Mouse (Mus musculus) frontal cortex, postnatal 10 days (tissue): ENCODE data around the gene Sh3gl1.

Experiments used
- DNase-seq, 2 experiments: peaks; one replicate each; pipeline ENCODE4 v3.0.0; 2022; ENCODE audit warnings: low spot score in 2 of 2, mixed read lengths in 1 of 2

The Sh3gl1 gene

GRCm38 (mm10) chr17:56021161-56021910 lies 15.1 kb downstream of the Sh3gl1 start:
- DNase-seq: no peak

DNA sequence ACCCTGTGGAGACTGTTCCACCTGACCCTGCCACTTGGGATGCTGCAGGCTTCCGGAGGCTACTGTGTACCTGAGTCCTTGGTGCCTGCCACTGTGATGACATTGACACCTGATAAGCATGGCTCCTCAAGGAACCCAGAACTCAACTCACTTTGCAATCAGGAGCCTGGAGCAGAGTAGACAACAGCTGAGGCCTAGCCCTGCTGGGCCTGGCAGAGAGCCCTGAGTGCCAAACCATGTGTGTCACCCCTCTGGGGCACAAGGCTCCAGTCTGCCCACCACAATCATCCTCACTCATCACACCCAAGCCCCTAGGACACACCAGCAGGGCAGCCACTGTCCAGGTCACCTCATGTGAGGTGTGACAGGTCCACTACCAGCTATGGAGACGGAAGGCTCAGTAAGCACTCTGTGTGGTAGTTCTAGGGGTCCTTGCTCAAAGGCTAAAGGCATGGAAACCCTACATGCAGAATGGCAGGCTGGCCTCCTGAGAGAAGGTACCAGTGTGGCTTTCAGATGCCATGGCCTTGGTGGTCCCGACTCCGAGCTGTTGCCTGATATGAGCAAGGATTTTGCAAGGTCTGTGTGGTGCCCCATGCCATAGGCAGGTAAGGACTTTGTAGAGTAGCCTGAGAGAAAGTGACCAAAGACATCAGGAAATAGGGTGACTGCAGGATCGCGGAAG lies 15.9 kb downstream of the Sh3gl1 start:
- no peak for DNase-seq

- no peak for DNase-seq
These were observed 17.9 kb downstream of the Sh3gl1 start for GRCm38 (mm10) chr17:56018347-56019131.

DNA sequence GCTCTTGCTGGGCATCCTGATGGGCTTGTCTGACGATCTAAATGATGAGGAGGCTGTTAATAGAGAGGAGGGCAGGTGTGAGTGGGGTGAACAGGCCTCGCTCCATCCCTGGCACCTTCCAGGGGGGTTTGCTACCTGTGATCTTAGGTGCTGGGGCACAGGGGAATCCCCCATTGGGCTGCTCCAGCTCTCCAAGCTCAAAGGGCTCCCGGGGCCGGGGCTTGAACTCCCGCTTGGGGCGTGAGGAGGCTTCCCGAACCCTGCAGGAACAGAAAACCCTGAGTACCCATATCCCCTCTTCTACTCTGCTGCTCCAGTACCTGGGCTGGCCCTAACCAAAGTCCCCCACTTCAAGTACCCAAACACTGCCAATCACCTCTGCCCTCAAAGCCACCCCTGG lies 18.6 kb downstream of the Sh3gl1 start:
- DNase-seq: no peak

- DNase-seq: no peak
These were observed 19.3 kb downstream of the Sh3gl1 start for GRCm38 (mm10) chr17:56016793-56017785.

DNA sequence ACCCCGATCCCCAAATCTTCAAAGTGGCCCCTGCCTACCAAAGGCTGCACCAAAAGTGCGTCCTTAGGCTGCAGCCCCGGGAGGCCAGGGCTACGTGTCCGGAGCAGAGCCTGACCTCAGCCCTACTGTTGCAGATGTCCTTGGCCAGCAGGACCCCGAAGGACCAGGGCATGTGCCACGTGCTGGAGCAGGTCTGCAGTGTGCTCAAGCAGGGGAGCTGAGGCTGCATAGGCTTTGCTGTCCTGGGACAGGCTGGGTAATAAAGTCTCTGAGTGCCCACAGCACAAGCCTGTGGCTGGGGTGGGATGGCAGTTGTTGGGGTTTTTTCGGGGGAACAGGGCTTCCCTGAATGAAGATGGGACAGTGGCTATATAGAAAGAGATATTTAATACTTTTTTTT lies 20.1 kb downstream of the Sh3gl1 start:
- no peak for DNase-seq

GRCm38 (mm10) chr17:56015293-56015692 lies 21.1 kb downstream of the Sh3gl1 start:
- DNase-seq: no peak

- no peak for DNase-seq
These were observed 25.0 kb downstream of the Sh3gl1 start for GRCm38 (mm10) chr17:56011441-56011840.

GRCm38 (mm10) chr17:56010681-56011080 lies 25.8 kb downstream of the Sh3gl1 start:
- DNase-seq: peak in 1 of 2 experiments; percentile 71

DNA sequence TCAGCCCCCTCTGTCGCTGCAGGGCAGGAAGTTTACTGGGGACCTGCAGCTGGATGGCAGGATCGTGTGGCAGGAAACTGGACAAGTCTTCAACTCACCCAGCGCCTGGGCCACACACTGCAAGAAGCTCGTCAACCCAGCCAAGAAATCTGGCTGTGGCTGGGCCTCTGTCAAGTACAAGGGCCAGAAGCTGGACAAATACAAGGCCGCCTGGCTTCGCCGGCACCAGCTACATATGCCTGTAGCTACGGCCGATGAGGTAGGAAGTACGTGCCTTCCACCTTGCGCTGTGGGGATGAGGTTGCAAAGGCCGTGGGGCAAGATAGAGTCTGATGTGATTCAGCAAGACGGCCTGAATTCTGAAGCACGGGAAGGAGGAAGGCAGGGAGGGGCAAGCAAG lies 26.2 kb downstream of the Sh3gl1 start:
- DNase-seq: no peak

DNA sequence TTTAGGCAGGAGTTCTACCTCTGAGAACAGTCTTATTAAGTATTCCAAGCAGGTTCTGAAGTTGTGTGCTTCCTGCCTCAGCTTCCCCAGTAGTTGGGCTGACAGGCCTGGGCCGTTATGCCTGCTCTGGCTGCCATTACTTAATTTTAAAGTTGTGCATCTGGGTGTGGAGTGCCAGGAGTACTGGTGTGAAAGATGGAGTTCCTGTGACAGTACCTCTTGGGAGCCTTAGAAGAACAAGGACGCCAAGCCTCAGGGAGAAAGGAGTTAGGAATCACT lies 26.5 kb downstream of the Sh3gl1 start:
- DNase-seq: no peak

- DNase-seq: peak; percentile 90 to 91
These were observed 27.1 kb downstream of the Sh3gl1 start for GRCm38 (mm10) chr17:56009088-56009961.

- peak; percentile 92 to 94 for DNase-seq
These were observed 27.9 kb downstream of the Sh3gl1 start for GRCm38 (mm10) chr17:56008356-56009087.

GRCm38 (mm10) chr17:56007444-56008355 lies 28.7 kb downstream of the Sh3gl1 start:
- no peak for DNase-seq

GRCm38 (mm10) chr17:56006956-56007355 lies 29.5 kb downstream of the Sh3gl1 start:
- no peak for DNase-seq

- no peak for DNase-seq
These were observed 30.9 kb downstream of the Sh3gl1 start, which contains the start of the genes Stap2 and Mpnd for GRCm38 (mm10) chr17:56005415-56006061. Gene Stap2 (minus strand): TSS chr17:56005584. Gene Mpnd (plus strand): TSS chr17:56005711.

DNA sequence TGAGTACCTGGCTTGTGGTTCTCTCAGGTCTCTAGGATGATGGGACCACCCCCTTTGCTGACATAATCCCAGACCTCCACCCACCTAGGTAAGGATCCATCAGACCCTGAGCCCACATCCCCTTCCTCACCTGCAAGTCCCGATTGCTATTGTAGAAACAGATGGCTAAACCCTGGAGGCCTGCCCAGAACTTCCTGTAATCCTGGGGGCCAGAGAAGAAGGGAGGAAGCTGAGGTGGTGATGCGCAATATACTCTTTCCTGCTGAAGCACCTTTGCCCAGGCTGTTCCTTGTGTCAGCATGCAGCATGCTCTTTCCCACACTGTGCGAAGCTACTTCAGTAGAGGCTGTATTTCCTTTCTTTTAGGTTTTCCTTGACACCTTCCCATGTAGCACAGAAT lies 33.4 kb downstream of the Sh3gl1 start:
- DNase-seq: no peak
